Mouse (Mus musculus): ENCODE measurements around the gene Frzb. TPM values are rescaled to one million over a fixed set of nuclear protein-coding genes. Genes with fewer than 3 reads are reported as not detected.
A peak's percentile ranks its signal among the peaks of the same experiment; 100 is the strongest.

Gene Frzb
- polyA plus RNA-seq, 1 experiment = not detected

- peak overlapping the region; percentile 27 for H3K27ac ChIP-seq (ENCODE audit: insufficient read depth, low read depth, low read length)
Observed at GRCm38 (mm10) chr2:80446308-80447151, 895 bp downstream of the Frzb start.

GRCm38 (mm10) chr2:80445926-80446307 lies 1.5 kb downstream of the Frzb start:
- H3K4me3 ChIP-seq (ENCODE audit: insufficient read depth, low read depth, low read length) = peak overlapping the region; percentile 55
- whole genome bisulfite sequencing = 23% methylated on average over 10 of the region's 10 CpGs
- TF ChIP-seq POLR2A (IDR thresholded peaks at IDR 0.05; ENCODE audit: insufficient read depth, low read depth, low read length) = no peak
- TF ChIP-seq CTCF (IDR thresholded peaks at IDR 0.05; ENCODE audit: insufficient read depth, low read depth, low read length) = no peak
- H3K4me1 ChIP-seq (ENCODE audit: control insufficient read depth, insufficient read depth, low read length) = peaks cover 9% of the 10 kb centered on the region
- H3K27ac ChIP-seq (ENCODE audit: insufficient read depth, low read depth, low read length) = 0 out of 2 replicates have a peak overlapping the region, but pooled peaks have one; percentile 27

More at GRCm38 (mm10) chr2:80446308-80447151, 895 bp downstream of the Frzb start:
- WGBS = under 1% methylated on average over 54 of the region's 54 CpGs
- TF ChIP-seq CTCF (IDR thresholded peaks at IDR 0.05; ENCODE audit: insufficient read depth, low read depth, low read length) (no peak), POLR2A (IDR thresholded peaks at IDR 0.05; ENCODE audit: insufficient read depth, low read depth, low read length) (no peak)
- Histone ChIP-seq H3K4me3 (ENCODE audit: insufficient read depth, low read depth, low read length) (peak overlapping the region; percentile 55), H3K4me1 (ENCODE audit: control insufficient read depth, insufficient read depth, low read length) (peaks cover 9% of the 10 kb centered on the region)

GRCm38 (mm10) chr2:80445491-80445890 lies 1.9 kb downstream of the Frzb start:
- peaks cover 9% of the 10 kb centered on the region for H3K4me1 ChIP-seq (ENCODE audit: control insufficient read depth, insufficient read depth, low read length)
- no peak overlapping the region for H3K4me3 ChIP-seq (ENCODE audit: insufficient read depth, low read depth, low read length)
- no peak overlapping the region for H3K27ac ChIP-seq (ENCODE audit: insufficient read depth, low read depth, low read length)
- TF ChIP-seq CTCF (IDR thresholded peaks at IDR 0.05; ENCODE audit: insufficient read depth, low read depth, low read length) (no peak), POLR2A (IDR thresholded peaks at IDR 0.05; ENCODE audit: insufficient read depth, low read depth, low read length) (no peak)
- WGBS = 48% methylated on average over 10 of the region's 10 CpGs

GRCm38 (mm10) chr2:80444418-80445365 lies 2.7 kb downstream of the Frzb start:
- H3K4me3 ChIP-seq (ENCODE audit: insufficient read depth, low read depth, low read length) = peak overlapping the region; percentile 21
- TF ChIP-seq POLR2A (IDR thresholded peaks at IDR 0.05; ENCODE audit: insufficient read depth, low read depth, low read length) (no peak), CTCF (IDR thresholded peaks at IDR 0.05; ENCODE audit: insufficient read depth, low read depth, low read length) (no peak)
- 78% methylated on average over 14 of the region's 14 CpGs for WGBS
- no peak overlapping the region for H3K27ac ChIP-seq (ENCODE audit: insufficient read depth, low read depth, low read length)
- peaks cover 9% of the 10 kb centered on the region for H3K4me1 ChIP-seq (ENCODE audit: control insufficient read depth, insufficient read depth, low read length)

GRCm38 (mm10) chr2:80443962-80444361 lies 3.5 kb downstream of the Frzb start:
- 91% methylated on average over 2 of the region's 2 CpGs for WGBS
- TF ChIP-seq POLR2A (IDR thresholded peaks at IDR 0.05; ENCODE audit: insufficient read depth, low read depth, low read length) (no peak), CTCF (IDR thresholded peaks at IDR 0.05; ENCODE audit: insufficient read depth, low read depth, low read length) (no peak)
- H3K4me1 ChIP-seq (ENCODE audit: control insufficient read depth, insufficient read depth, low read length) = peaks cover 9% of the 10 kb centered on the region
- H3K4me3 ChIP-seq (ENCODE audit: insufficient read depth, low read depth, low read length) = no peak overlapping the region
- H3K27ac ChIP-seq (ENCODE audit: insufficient read depth, low read depth, low read length) = no peak overlapping the region

GRCm38 (mm10) chr2:80441386-80441785 lies 6.0 kb downstream of the Frzb start:
- Histone ChIP-seq H3K4me3 (ENCODE audit: insufficient read depth, low read depth, low read length) (no peak overlapping the region), H3K27ac (ENCODE audit: insufficient read depth, low read depth, low read length) (no peak overlapping the region), H3K4me1 (ENCODE audit: control insufficient read depth, insufficient read depth, low read length) (peaks cover 3% of the 10 kb centered on the region; the same call in 1 of the 2 replicates)
- TF ChIP-seq POLR2A (IDR thresholded peaks at IDR 0.05; ENCODE audit: insufficient read depth, low read depth, low read length) (no peak), CTCF (IDR thresholded peaks at IDR 0.05; ENCODE audit: insufficient read depth, low read depth, low read length) (no peak)
- WGBS = 91% methylated on average over 3 of the region's 3 CpGs

GRCm38 (mm10) chr2:80438854-80439253 lies 8.6 kb downstream of the Frzb start:
- 55% methylated on average over 3 of the region's 3 CpGs for WGBS
- no peak overlapping the region for H3K4me3 ChIP-seq (ENCODE audit: insufficient read depth, low read depth, low read length)
- TF ChIP-seq POLR2A (IDR thresholded peaks at IDR 0.05; ENCODE audit: insufficient read depth, low read depth, low read length) = no peak
- no peak for TF ChIP-seq CTCF (IDR thresholded peaks at IDR 0.05; ENCODE audit: insufficient read depth, low read depth, low read length)
- no peak overlapping the region for H3K27ac ChIP-seq (ENCODE audit: insufficient read depth, low read depth, low read length)
- H3K4me1 ChIP-seq (ENCODE audit: control insufficient read depth, insufficient read depth, low read length) = peaks cover 4% of the 10 kb centered on the region

GRCm38 (mm10) chr2:80437401-80437800 lies 10.0 kb downstream of the Frzb start:
- 26% methylated on average over 2 of the region's 2 CpGs for WGBS
- peak overlapping the region; percentile 82; the same call in 1 of the 2 replicates for H3K27ac ChIP-seq (ENCODE audit: insufficient read depth, low read depth, low read length)
- H3K4me3 ChIP-seq (ENCODE audit: insufficient read depth, low read depth, low read length) = no peak overlapping the region
- TF ChIP-seq POLR2A (IDR thresholded peaks at IDR 0.05; ENCODE audit: insufficient read depth, low read depth, low read length) (no peak), CTCF (IDR thresholded peaks at IDR 0.05; ENCODE audit: insufficient read depth, low read depth, low read length) (no peak)
- H3K4me1 ChIP-seq (ENCODE audit: control insufficient read depth, insufficient read depth, low read length) = peaks cover 4% of the 10 kb centered on the region
